Mouse (Mus musculus) small intestine, adult 2 months (tissue): ENCODE results near the gene Cmip.

Source experiments
- CTCF ChIP-seq: fragments of 200-500 bp; IDR thresholded peaks from 2 replicates; pipeline ENCODE4 v1.5.1; 2012; ENCODE audit warnings: low read depth, mild to moderate bottlenecking, control low read depth, inconsistent platforms, low read length, moderate library complexity, mixed read lengths; ENCODE audit not compliant: insufficient replicate concordance, insufficient read length; ENCODE audit errors: extremely low read depth
- POLR2A ChIP-seq: fragments of 200-500 bp; IDR thresholded peaks from 2 replicates; pipeline ENCODE4 v1.6.1; 2012; ENCODE audit warnings: low read depth, mild to moderate bottlenecking, control low read depth, inconsistent platforms, low read length, moderate library complexity

DNA sequence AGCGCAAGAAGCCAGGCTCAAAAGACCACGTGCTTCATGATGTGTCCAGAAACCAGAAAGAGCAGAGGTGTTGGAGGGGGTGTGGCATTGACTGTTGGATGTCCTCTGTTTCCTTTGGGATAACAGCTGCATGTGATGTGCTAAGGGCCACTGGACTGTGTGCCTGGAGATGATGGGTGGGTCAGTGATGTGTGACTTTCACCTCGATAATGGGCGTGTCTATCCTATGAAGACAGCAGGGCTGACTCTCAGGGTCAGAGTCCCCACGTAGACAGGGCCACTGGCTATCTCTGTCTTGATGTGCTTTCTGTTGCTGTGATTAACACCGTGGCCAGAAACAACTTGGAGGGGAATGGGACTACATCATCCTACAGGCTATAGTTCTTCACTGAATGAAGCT, 144.0 kb downstream of the Cmip start:
- TF ChIP-seq CTCF (no peak), POLR2A (no peak)
